8 mouse cellular contexts compared by ENCODE assay signal in genomic region chr3:65905281-65906169, GRCm38 (mm10). TPM values are rescaled to one million over a fixed set of nuclear protein-coding genes. Genes with fewer than 3 reads are reported as not detected.
DNase-seq lines count a peak whose midpoint lies in the region; ATAC-seq and TF ChIP-seq lines count a peak whose summit lies in the region.

No protein-coding gene starts in this region.

- DNase-seq in kidney, adult 2 months, result peak; percentile 11
- DNase-seq in kidney, adult 9 months, result no peak
- DNase-seq in brain, embryonic 14.5 days (ENCODE audit: low read depth), result peak; percentile 32
- no peak for DNase-seq in layer of hippocampus, adult 9-11 months
- DNase-seq in adrenal gland, postnatal 25 days, result no peak

- no peaks in the 10 kb centered on the region for H3K27me3 ChIP-seq in kidney, adult 2 months (replicated peaks; ENCODE audit: control insufficient read depth, insufficient read depth, low read length)
- no peaks in the 10 kb centered on the region for H3K27me3 ChIP-seq in heart, embryonic 14.5 days (ENCODE audit: control insufficient read depth, insufficient read depth, low read length)
- H3K27me3 ChIP-seq in intestine, embryonic 15.5 days (replicated peaks), result no peaks in the 10 kb centered on the region

- no peaks in the 10 kb centered on the region for H3K9me3 ChIP-seq in heart, embryonic 14.5 days (ENCODE audit: control insufficient read depth, low read length)
- H3K9me3 ChIP-seq in intestine, embryonic 15.5 days, result no peaks in the 10 kb centered on the region

- no peak overlapping the region for H3K4me2 ChIP-seq in heart, embryonic 14.5 days (ENCODE audit: low read length)
- no peak overlapping the region for H3K4me2 ChIP-seq in intestine, embryonic 15.5 days (replicated peaks)

- no peaks in the 10 kb centered on the region for H3K4me1 ChIP-seq in kidney, adult 2 months (ENCODE audit: control insufficient read depth, insufficient read depth, low read length)
- H3K4me1 ChIP-seq in heart, embryonic 14.5 days (ENCODE audit: control insufficient read depth in 2 of 2, insufficient read depth in 2 of 2, low read length in 2 of 2), result peaks cover 15 to 21% of the 10 kb centered on the region in 2 experiments
- 0 out of 2 replicates have a peak, but pooled peaks cover 2% of the 10 kb centered on the region for H3K4me1 ChIP-seq in intestine, embryonic 15.5 days (replicated peaks)

- H3K36me3 ChIP-seq in kidney, adult 2 months (ENCODE audit: control insufficient read depth, insufficient read depth, low read length), result no peaks in the 10 kb centered on the region
- H3K36me3 ChIP-seq in heart, embryonic 14.5 days (ENCODE audit: control insufficient read depth, insufficient read depth, low read length), result no peaks in the 10 kb centered on the region
- H3K36me3 ChIP-seq in intestine, embryonic 15.5 days, result no peaks in the 10 kb centered on the region

- 34% methylated on average over 7 of the region's 7 CpGs for WGBS in kidney, adult 2 months
- WGBS in heart, embryonic 14.5 days, result 18% methylated on average over 7 of the region's 7 CpGs
- WGBS in intestine, embryonic 15.5 days, result 29% methylated on average over 7 of the region's 7 CpGs

- no peak overlapping the region; the same call in 1 of the 2 replicates for H3K9ac ChIP-seq in heart, embryonic 14.5 days (ENCODE audit: low read length)
- H3K9ac ChIP-seq in intestine, embryonic 15.5 days, result no peak overlapping the region

- no peak for TF ChIP-seq CTCF in kidney, adult 2 months (conservative IDR thresholded peaks at IDR 0.05; ENCODE audit: insufficient read depth, insufficient read length, low read depth, low read length)
- no peak for TF ChIP-seq CTCF in brain, embryonic 14.5 days (IDR thresholded peaks at IDR 0.05; ENCODE audit: borderline replicate concordance, extremely low read depth, insufficient read depth, insufficient read length)

- no peak overlapping the region for H3K4me3 ChIP-seq in kidney, adult 2 months (ENCODE audit: insufficient read depth, low read depth, low read length)
- H3K4me3 ChIP-seq in heart, embryonic 14.5 days (ENCODE audit: control insufficient read depth in 1 of 2, insufficient read depth in 1 of 2, low read depth in 1 of 2, low read length in 2 of 2), result no peak overlapping the region
- no peak overlapping the region for H3K4me3 ChIP-seq in intestine, embryonic 15.5 days (replicated peaks)

- TF ChIP-seq POLR2A in kidney, adult 2 months (IDR thresholded peaks at IDR 0.05; ENCODE audit: low read depth, low read length), result no peak
- TF ChIP-seq POLR2A in brain, embryonic 14.5 days (IDR thresholded peaks at IDR 0.05; ENCODE audit: borderline replicate concordance, extremely low read depth, insufficient read depth, insufficient read length, poor library complexity, severe bottlenecking), result no peak

- no peak overlapping the region; the same call in 1 of the 2 replicates for H3K27ac ChIP-seq in kidney, adult 2 months (ENCODE audit: insufficient read depth, low read depth, low read length)
- H3K27ac ChIP-seq in heart, embryonic 14.5 days (replicated peaks in 1 of 2; ENCODE audit: control insufficient read depth in 1 of 2, insufficient read depth in 1 of 2, low read depth in 2 of 2, low read length in 2 of 2), result peak overlapping the region; percentile 80 to 83
- H3K27ac ChIP-seq in intestine, embryonic 15.5 days, result no peak overlapping the region

- ATAC-seq in heart, embryonic 14.5 days (ENCODE audit: insufficient number of reproducible peaks, insufficient read depth, low FRiP score, low read depth), result 0 out of 2 replicates have a peak, but pooled peaks have one; percentile 24
- ATAC-seq in megakaryocyte, adult 5-6 weeks (ENCODE audit: poor library complexity, severe bottlenecking), result peak; percentile 35
- no peak for ATAC-seq in intestine, embryonic 15.5 days

RNA-seq across cellular contexts. Expression of gene Ccnl1, which starts 52.5 kb away (rescaled TPM):
- 20.8 and 25.6 TPM in 2 replicates for polyA plus RNA-seq in kidney, adult 2 months (2012; rRNA removed)
- 87.9 and 101 TPM in 2 replicates for polyA plus RNA-seq in brain, embryonic 14.5 days (2012; rRNA removed)
- polyA plus RNA-seq in heart, embryonic 14.5 days (2014; fragmentation: Nextera tagmentation; extraction: Ambion mirVana), result 76.4 and 77.4 TPM in 2 replicates
- total RNA-seq in megakaryocyte, adult 5-6 weeks (2015), result 189 and 190 TPM in 2 replicates
- total RNA-seq in megakaryocyte, adult 5-6 weeks (2017), result 249 and 290 TPM in 2 replicates
- polyA plus RNA-seq in intestine, embryonic 15.5 days (2015; fragmentation: Nextera tagmentation; extraction: Ambion mirVana), result 93.2 and 97.2 TPM in 2 replicates
- 97.6 and 105 TPM in 2 replicates for total RNA-seq in adrenal gland, postnatal 25 days (2021)

Comparison
In these comparisons a context has a peak if more than half of its experiments do, and no peak if none do; other contexts are left out.
1. DNase-seq: peak in kidney, adult 2 months (single experiment) and brain, embryonic 14.5 days (single experiment); none in kidney, adult 9 months (single experiment), layer of hippocampus, adult 9-11 months (single experiment) and adrenal gland, postnatal 25 days (single experiment).
2. H3K27ac ChIP-seq: peak in heart, embryonic 14.5 days (2 of 2); none in kidney, adult 2 months (single experiment) and intestine, embryonic 15.5 days (single experiment).